Mouse (Mus musculus) heart, embryonic 11.5 days (tissue): ENCODE results near the gene Chst3. TPM values are rescaled to one million over a fixed set of nuclear protein-coding genes. Genes with fewer than 3 reads are reported as not detected.

ENCODE experiments used
- ATAC-seq: fragments of 200-750 bp; cut with Nextera tagmentation; replicated peaks from 2 replicates; pipeline ENCODE4 v1.8.0; 2017; ENCODE audit warnings: moderate library complexity; ENCODE audit not compliant: insufficient number of reproducible peaks, low FRiP score, low TSS enrichment
- H3K27ac ChIP-seq: fragments of 300-500 bp; sonication (generic); 2 replicates; pipeline ENCODE4 v1.5.1; 2014; ENCODE audit warnings: mild to moderate bottlenecking, low read depth, low read length
- H3K27me3 ChIP-seq: fragments of 300-500 bp; sonication (generic); 2 replicates; pipeline ENCODE4 v1.6.1; 2014; ENCODE audit warnings: mild to moderate bottlenecking, low read length, mixed read lengths; ENCODE audit not compliant: control insufficient read depth, insufficient read depth
- H3K36me3 ChIP-seq: fragments of 300-500 bp; sonication (generic); 2 replicates; pipeline ENCODE4 v1.6.1; 2014; ENCODE audit warnings: mild to moderate bottlenecking, low read length, moderate library complexity, mixed read lengths; ENCODE audit not compliant: control insufficient read depth, insufficient read depth
- H3K4me1 ChIP-seq: fragments of 300-500 bp; sonication (generic); 2 replicates; pipeline ENCODE4 v1.6.1; 2014; ENCODE audit warnings: low read length; ENCODE audit not compliant: control insufficient read depth, insufficient read depth
- H3K4me2 ChIP-seq: fragments of 300-500 bp; sonication (generic); 2 replicates; pipeline ENCODE4 v1.6.1; 2014; ENCODE audit warnings: mild to moderate bottlenecking, moderate library complexity
- H3K4me3 ChIP-seq: fragments of 300-500 bp; sonication (generic); 2 replicates; pipeline ENCODE4 v1.5.1; 2014; ENCODE audit warnings: low read depth, low read length
- H3K9ac ChIP-seq: fragments of 300-500 bp; sonication (generic); 2 replicates; pipeline ENCODE4 v1.6.1; 2014; ENCODE audit warnings: mild to moderate bottlenecking, low read depth, low read length, moderate library complexity
- H3K9me3 ChIP-seq: fragments of 300-500 bp; sonication (generic); replicated peaks from 2 replicates; pipeline ENCODE4 v1.6.1; 2016; ENCODE audit warnings: low read length; ENCODE audit not compliant: control insufficient read depth
- WGBS: fragments of 180-500 bp; shearing (Covaris S2); extraction: QIAGEN DNeasy Blood & Tissue Kit; methylation state at CpG from one replicate; pipeline ENCODE4 v1.1.7; 2014; ENCODE audit not compliant: insufficient replicate concordance; 5-methylcytosine and 5-hydroxymethylcytosine counted together
- polyA plus RNA-seq: library from polyadenylated mRNA; unstranded; fragments of >200 nt; fragmentation: Nextera tagmentation; extraction: Ambion mirVana; gene quantifications from 2 replicates; pipeline ENCODE4 v1.2.1, GENCODE M21; 2014

Gene Chst3
- polyA plus RNA-seq, 1 experiment from 2014 or later: 0.57 TPM

GRCm38 (mm10) chr10:60211501-60212005, 7.5 kb downstream of the Chst3 start:
- WGBS: 63% methylated on average over 8 of the region's 8 CpGs
- no peak overlapping the region for H3K9ac ChIP-seq
- no peak overlapping the region for H3K4me3 ChIP-seq
- no peak for ATAC-seq
- H3K9me3 ChIP-seq: no peaks in the 10 kb centered on the region
- H3K4me2 ChIP-seq: no peak overlapping the region
- no peak overlapping the region for H3K27ac ChIP-seq
- H3K4me1 ChIP-seq: peaks cover 16% of the 10 kb centered on the region
- H3K27me3 ChIP-seq: peaks cover 21% of the 10 kb centered on the region
- H3K36me3 ChIP-seq: no peaks in the 10 kb centered on the region

- WGBS: 65% methylated on average over 2 of the region's 2 CpGs
- no peaks in the 10 kb centered on the region for H3K9me3 ChIP-seq
- H3K4me1 ChIP-seq: peaks cover 21% of the 10 kb centered on the region
- peaks cover 10% of the 10 kb centered on the region; the same call in 1 of the 2 replicates for H3K27me3 ChIP-seq
- no peak overlapping the region for H3K27ac ChIP-seq
- H3K4me3 ChIP-seq: no peak overlapping the region
- no peak overlapping the region for H3K9ac ChIP-seq
- H3K36me3 ChIP-seq: no peaks in the 10 kb centered on the region
- H3K4me2 ChIP-seq: no peak overlapping the region
- ATAC-seq: no peak
Measured at GRCm38 (mm10) chr10:60210468-60210867, 8.6 kb downstream of the Chst3 start.

GRCm38 (mm10) chr10:60209237-60209636, 9.8 kb downstream of the Chst3 start:
- H3K27ac ChIP-seq: no peak overlapping the region
- H3K4me3 ChIP-seq: no peak overlapping the region
- H3K4me1 ChIP-seq: peaks cover 21% of the 10 kb centered on the region
- H3K9me3 ChIP-seq: no peaks in the 10 kb centered on the region
- H3K4me2 ChIP-seq: no peak overlapping the region
- H3K27me3 ChIP-seq: peaks cover 4% of the 10 kb centered on the region; the same call in 1 of the 2 replicates
- ATAC-seq: no peak
- 49% methylated on average over 5 of the region's 5 CpGs for WGBS
- H3K36me3 ChIP-seq: no peaks in the 10 kb centered on the region
- H3K9ac ChIP-seq: no peak overlapping the region

- no peak overlapping the region for H3K9ac ChIP-seq
- H3K27me3 ChIP-seq: peaks cover 6% of the 10 kb centered on the region; the same call in 1 of the 2 replicates
- H3K36me3 ChIP-seq: no peaks in the 10 kb centered on the region
- WGBS: 61% methylated on average over 8 of the region's 8 CpGs
- no peak overlapping the region for H3K4me2 ChIP-seq
- H3K4me3 ChIP-seq: no peak overlapping the region
- H3K27ac ChIP-seq: peak overlapping the region; percentile 13
- ATAC-seq: no peak
- no peaks in the 10 kb centered on the region for H3K9me3 ChIP-seq
- H3K4me1 ChIP-seq: peaks cover 21% of the 10 kb centered on the region
Measured at GRCm38 (mm10) chr10:60207166-60207705, 11.8 kb downstream of the Chst3 start.

GRCm38 (mm10) chr10:60205601-60206241, 13.3 kb downstream of the Chst3 start:
- H3K4me3 ChIP-seq: no peak overlapping the region
- 35% methylated on average over 9 of the region's 9 CpGs for WGBS
- peaks cover 3% of the 10 kb centered on the region; the same call in 1 of the 2 replicates for H3K27me3 ChIP-seq
- H3K9ac ChIP-seq: no peak overlapping the region
- no peaks in the 10 kb centered on the region for H3K36me3 ChIP-seq
- no peak overlapping the region; the same call in 1 of the 2 replicates for H3K4me2 ChIP-seq
- H3K27ac ChIP-seq: peak overlapping the region; percentile 35; the same call in 1 of the 2 replicates
- peaks cover 17% of the 10 kb centered on the region for H3K4me1 ChIP-seq
- H3K9me3 ChIP-seq: no peaks in the 10 kb centered on the region
- no peak for ATAC-seq

- peaks cover 3% of the 10 kb centered on the region; the same call in 1 of the 2 replicates for H3K27me3 ChIP-seq
- no peaks in the 10 kb centered on the region for H3K9me3 ChIP-seq
- H3K4me3 ChIP-seq: no peak overlapping the region
- H3K4me2 ChIP-seq: no peak overlapping the region
- H3K36me3 ChIP-seq: no peaks in the 10 kb centered on the region
- no peak overlapping the region for H3K27ac ChIP-seq
- H3K4me1 ChIP-seq: peaks cover 5% of the 10 kb centered on the region; the same call in 1 of the 2 replicates
- H3K9ac ChIP-seq: no peak overlapping the region
- 29% methylated on average over 5 of the region's 5 CpGs for WGBS
- no peak for ATAC-seq
Measured at GRCm38 (mm10) chr10:60202785-60203184, 16.3 kb downstream of the Chst3 start.

GRCm38 (mm10) chr10:60200996-60201395, 18.1 kb downstream of the Chst3 start:
- WGBS: 64% methylated on average over 6 of the region's 6 CpGs
- Histone ChIP-seq H3K36me3 (no peaks in the 10 kb centered on the region), H3K9ac (no peak overlapping the region), H3K4me2 (no peak overlapping the region), H3K27me3 (peaks cover 3% of the 10 kb centered on the region; the same call in 1 of the 2 replicates), H3K4me1 (peaks cover 3% of the 10 kb centered on the region; the same call in 1 of the 2 replicates), H3K27ac (no peak overlapping the region), H3K4me3 (no peak overlapping the region), H3K9me3 (no peaks in the 10 kb centered on the region)
- ATAC-seq: no peak

- WGBS: 68% methylated on average over 6 of the region's 6 CpGs
- Histone ChIP-seq H3K4me1 (peaks cover 10% of the 10 kb centered on the region), H3K27ac (no peak overlapping the region)
Measured at GRCm38 (mm10) chr10:60199378-60199777, 19.7 kb downstream of the Chst3 start.

More at GRCm38 (mm10) chr10:60199378-60199777, 19.7 kb downstream of the Chst3 start:
- Histone ChIP-seq H3K9me3 (no peaks in the 10 kb centered on the region), H3K36me3 (no peaks in the 10 kb centered on the region), H3K4me3 (no peak overlapping the region), H3K4me2 (no peak overlapping the region), H3K9ac (no peak overlapping the region), H3K27me3 (peaks cover 3% of the 10 kb centered on the region; the same call in 1 of the 2 replicates)
- no peak for ATAC-seq
